Mouse (Mus musculus) thymus, postnatal 14 days (tissue): Measurements from ENCODE around the gene Srek1.

Experiments
- DNase-seq: peaks from one replicate; pipeline ENCODE4 v3.0.0; 2021

The Srek1 gene

GRCm38 (mm10) chr13:103774119-103774757 lies at the start of gene Srek1:
Gene Srek1, minus strand, starts transcription at chr13:103774608.
- DNase-seq: peak; percentile 93

DNA sequence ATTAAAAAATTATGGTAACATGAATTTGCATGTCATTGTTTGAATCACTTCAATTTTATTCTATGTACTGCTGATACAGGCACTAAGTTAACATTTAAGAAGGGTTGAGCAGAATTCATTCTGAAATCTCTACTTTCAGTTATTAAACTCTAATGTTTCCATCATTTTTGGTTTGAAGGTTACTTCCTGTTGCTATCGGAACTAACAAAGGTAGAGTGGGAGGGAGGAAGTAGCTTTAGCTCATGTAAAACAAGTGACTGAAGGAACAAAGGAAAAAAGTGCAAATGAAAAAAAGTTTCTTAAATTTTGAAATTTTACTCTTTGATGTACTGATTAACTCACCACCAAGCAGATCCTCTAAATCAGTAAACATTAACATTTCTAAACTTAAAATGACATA lies 47.9 kb upstream of the Srek1 start:
- DNase-seq: no peak

GRCm38 (mm10) chr13:103819377-103819776 lies 45.0 kb upstream of the Srek1 start:
- DNase-seq: no peak

DNA sequence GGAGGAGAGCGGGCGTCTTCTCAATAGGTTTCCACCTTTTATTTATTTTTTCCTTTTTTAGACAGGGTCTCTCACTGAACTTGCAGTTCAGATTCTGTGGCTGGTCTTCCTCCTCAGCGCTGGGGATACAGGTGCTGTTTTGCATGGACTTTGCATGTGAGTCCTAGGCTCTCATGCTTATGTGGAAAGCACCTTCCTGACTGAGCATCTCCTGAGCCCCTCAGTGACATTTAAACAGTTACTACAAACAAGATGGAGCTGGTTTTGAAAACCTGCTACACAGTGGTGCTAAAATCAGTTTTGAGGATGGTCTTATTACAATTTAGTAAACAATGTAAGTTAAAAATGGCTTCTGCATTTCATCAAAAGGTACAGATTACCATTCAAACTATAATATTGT lies 43.5 kb upstream of the Srek1 start:
- DNase-seq: no peak

DNA sequence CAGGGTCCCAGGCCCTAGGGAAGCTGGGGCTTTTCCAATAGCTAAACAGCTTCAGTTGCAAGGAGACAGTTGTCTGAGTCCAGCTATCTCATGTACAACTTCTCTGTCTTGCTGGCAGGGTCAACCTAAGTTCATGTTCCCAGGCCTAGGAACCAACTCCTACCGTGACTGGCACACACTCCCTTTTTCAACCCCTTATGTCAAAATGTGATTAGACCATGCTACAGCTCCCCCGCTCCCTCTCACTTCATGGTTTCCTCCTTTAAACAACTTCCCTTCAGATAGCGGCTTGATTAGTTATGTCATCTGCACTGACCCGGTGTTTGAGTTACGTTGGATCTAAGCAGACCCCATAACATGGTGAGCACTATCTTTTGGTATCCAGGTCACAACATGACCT lies 33.1 kb upstream of the Srek1 start:
- no peak for DNase-seq

DNA sequence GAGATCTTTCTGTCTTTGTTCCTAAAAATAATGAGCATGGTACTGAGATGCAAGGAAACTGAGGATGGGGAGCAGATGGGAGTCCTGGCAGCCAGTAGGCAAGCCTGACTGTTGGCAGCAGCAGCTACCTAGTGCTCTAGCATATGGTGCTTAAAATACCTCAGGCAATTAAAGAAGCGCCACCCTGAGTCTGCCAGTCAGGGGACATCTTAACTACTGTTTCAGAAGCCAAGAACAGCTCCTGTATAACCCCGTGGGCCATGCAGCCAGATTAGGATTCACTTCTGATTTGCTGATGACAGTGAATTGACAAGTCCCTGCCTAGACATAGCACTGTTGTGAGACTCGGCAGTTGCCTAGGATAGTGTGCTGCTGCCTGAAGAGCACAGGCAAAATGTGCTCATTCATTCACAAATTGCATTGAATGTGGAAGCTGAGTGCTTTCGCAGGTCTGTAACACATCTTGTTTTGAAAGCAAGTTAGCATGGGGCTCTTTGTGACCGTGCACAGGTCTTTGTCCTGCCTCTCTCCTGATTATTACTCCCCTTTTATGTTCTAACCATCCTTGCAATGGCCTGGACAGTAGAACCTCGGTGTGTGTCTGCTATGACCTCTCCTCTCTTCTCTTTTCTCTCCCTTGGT lies 31.9 kb upstream of the Srek1 start:
- no peak for DNase-seq

- no peak for DNase-seq
Observed at GRCm38 (mm10) chr13:103803721-103804120, 29.3 kb upstream of the Srek1 start.

DNA sequence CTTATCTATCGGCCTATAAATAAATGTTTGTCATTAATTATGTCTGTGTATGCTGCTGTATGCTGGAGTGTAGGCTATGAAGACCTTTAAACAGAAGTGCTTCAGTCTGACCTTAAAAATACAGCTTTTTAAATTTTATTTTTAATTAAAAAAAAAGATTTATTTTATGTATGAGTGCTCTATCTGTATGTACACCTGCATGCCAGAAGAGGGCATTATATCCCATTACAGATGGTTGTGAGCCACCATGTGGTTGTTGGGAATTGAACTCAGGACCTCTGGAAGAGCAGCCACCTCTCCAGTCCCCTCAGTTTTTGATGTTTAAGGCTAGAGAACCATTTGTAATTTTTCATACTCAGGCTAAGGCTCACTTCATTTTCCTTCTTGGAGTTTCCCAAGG lies 26.6 kb upstream of the Srek1 start:
- DNase-seq: no peak

GRCm38 (mm10) chr13:103794688-103795543 lies 20.5 kb upstream of the Srek1 start:
- no peak for DNase-seq

DNA sequence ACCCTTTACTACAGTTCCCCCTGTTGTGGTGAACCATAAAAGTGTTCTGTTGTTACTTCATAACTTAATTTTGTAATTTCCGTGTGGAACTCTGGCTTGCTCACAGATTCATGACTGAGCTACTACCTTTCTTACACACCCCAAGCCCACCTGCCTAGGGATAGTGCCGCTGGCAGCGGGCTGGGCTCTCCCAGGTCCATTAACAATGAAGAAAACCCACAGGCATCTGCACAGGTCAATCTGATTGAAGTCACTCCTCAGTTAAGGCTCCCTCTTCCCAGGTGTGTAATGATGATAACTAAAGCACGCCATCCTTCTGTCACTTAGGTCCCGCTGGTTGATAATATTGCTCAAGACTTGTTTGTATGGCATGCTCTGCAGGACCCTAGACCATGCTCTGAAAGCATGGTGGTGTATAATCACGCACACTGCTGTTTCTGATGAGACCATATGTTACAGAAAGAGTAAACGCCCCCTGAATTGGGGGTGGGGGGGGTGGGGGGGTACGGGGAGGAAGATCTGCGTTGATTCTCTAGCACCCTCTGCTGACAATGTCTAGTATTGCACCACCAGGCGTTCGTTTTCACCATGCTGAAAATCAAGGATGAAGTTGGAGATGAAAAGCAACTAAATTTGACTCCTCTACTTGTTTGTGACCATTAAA lies 5.6 kb upstream of the Srek1 start:
- DNase-seq: peak; percentile 57

GRCm38 (mm10) chr13:103777126-103777525 lies 2.7 kb upstream of the Srek1 start:
- no peak for DNase-seq

GRCm38 (mm10) chr13:103773407-103774118 lies 845 bp downstream of the Srek1 start:
- DNase-seq: no peak

- no peak for DNase-seq
Observed at GRCm38 (mm10) chr13:103772917-103773316, 1.5 kb downstream of the Srek1 start.

GRCm38 (mm10) chr13:103770821-103771220 lies 3.6 kb downstream of the Srek1 start:
- no peak for DNase-seq

GRCm38 (mm10) chr13:103767935-103768334 lies 6.5 kb downstream of the Srek1 start:
- no peak for DNase-seq

DNA sequence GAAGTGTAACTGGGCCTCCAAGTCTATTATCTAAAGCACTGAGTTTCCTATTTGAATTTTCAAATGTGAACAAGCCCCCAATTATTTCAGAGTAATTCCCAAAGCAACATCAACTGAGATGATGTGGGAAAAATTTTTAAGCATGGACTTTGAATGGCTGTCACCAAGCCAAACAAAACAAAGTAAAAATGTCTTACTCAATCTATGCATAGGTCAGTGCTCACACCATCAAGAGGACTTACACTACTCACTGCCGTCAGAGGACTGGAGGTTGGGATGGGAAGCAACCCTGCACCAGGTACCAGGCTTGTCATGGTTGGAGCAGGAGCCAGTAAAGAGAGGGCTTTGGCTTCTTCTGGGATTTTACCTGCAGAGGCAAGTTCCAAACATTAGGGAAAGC lies 10.8 kb downstream of the Srek1 start:
- no peak for DNase-seq

DNA sequence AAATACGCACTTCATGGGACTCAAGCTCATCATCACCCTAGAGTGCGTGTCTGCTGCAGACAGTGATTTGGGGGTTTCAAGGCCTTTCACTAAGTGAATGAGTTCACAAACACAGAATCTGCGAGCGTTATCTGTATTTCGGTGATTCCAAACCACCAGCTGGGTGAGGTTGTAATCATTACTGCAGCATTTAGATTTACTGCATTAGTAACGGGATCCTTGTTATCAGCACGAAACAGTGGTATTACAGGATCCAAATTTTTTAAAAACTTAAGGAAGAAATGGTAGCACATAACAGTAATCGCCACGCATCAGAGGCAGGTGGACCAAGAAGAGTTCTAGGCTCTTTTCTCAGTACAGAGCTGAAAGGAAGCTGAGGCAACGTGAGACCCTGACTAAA lies 12.4 kb downstream of the Srek1 start:
- DNase-seq: no peak

GRCm38 (mm10) chr13:103751421-103751820 lies 23.0 kb downstream of the Srek1 start:
- DNase-seq: peak; percentile 34

GRCm38 (mm10) chr13:103745688-103746087 lies 28.7 kb downstream of the Srek1 start:
- no peak for DNase-seq

DNA sequence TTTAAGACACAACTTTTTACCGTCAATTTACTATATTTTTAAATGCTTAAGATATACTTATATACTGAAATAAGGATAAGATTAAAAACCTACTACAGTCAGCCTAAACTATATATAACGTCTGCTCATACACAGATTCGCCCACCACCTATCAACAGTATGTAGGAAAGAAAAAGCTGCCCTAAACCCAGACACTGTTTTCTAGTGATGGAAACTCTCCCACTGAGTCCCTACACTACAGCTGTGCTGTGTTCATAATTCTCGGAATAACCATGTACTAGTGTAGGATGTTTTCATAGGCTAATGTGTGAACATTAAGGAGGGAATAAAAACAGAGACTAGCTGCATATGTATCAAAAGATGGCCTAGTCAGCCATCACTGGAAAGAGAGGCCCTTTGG lies 29.2 kb downstream of the Srek1 start:
- no peak for DNase-seq

DNA sequence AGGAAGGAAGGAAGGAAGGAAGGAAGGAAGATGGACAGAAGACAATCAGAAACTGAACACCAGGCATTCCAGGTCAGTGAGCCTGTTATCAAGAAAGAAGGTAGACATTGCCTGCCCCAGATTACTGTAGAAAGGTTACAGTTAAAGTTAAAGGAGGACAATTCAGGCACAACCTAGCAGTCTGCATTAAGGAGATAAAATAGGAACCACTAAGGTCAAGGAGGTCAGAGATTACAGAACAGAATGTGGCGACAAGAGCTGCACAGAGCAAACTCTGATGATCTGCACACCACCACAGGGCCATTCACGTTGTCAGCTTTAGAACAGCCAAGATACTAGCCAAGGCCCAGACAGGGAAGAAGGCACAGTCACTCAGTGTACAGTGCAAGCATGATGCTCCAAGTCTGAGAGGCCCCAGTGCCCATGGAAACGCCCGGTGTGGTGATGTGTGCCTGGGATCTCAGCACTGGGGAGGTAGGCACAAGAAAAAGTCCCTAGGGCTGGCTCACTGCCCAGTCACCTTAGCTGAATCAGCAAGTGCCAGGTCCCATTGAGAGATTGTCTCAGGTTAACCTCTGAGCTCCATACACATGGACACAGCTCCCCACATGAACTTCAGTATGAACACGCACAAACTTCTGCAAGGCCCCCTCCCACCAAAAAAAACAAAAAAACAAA lies 38.9 kb downstream of the Srek1 start:
- no peak for DNase-seq

- DNase-seq: no peak
Observed at GRCm38 (mm10) chr13:103726872-103727271, 47.5 kb downstream of the Srek1 start.
